Mouse (Mus musculus): ENCODE data around the gene Znrd1as. TPM values are rescaled to one million over a fixed set of nuclear protein-coding genes. Genes with fewer than 3 reads are reported as not detected.
A peak's percentile ranks its signal among the peaks of the same experiment; 100 is the strongest.

Gene Znrd1as
- polyA plus RNA-seq, 2 experiments = 5.8 to 5.9 TPM

DNA sequence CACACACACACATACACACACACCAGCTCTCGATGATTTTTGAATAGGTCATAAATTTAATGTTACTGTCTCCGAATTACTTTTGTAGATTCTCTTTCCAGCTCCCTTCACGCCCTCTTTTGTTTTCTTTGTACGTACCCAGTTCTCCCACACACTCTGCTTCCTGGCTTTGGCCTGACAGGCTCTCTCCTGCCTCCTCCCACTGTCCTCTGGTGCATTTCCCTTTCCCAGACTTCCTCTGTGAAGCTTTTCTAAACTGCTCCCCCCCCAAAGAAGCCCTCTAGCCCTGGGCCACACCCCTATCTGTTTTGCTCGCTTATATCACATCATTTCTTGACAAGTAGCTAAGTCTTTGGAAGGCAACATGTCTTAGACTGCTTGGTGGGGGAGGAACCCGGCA, 28.2 kb upstream of the Znrd1as start:
- H3K4me2 ChIP-seq (replicated peaks; ENCODE audit: low read depth, low read length, severe bottlenecking) = no peak overlapping the region
- no peaks in the 10 kb centered on the region for H3K4me1 ChIP-seq (ENCODE audit: control insufficient read depth, insufficient read depth, low read length)
- no peak overlapping the region for H3K9ac ChIP-seq (ENCODE audit: low read depth, low read length, severe bottlenecking)
- TF ChIP-seq POLR2A (IDR thresholded peaks at IDR 0.05; ENCODE audit: borderline replicate concordance, extremely low read depth, insufficient read depth, insufficient read length) = no peak
- no peak overlapping the region for H3K4me3 ChIP-seq (replicated peaks; ENCODE audit: low read length)
- no peaks in the 10 kb centered on the region for H3K9me3 ChIP-seq (ENCODE audit: control insufficient read depth, low read length)
- ATAC-seq (ENCODE audit: low FRiP score, low read depth) (no peak), DNase-seq (ENCODE audit: low spot score) (no peak)
- H3K36me3 ChIP-seq (ENCODE audit: control insufficient read depth, insufficient read depth, low read length) = no peaks in the 10 kb centered on the region
- 69% methylated on average over 6 of the region's 6 CpGs for WGBS
- H3K27ac ChIP-seq (replicated peaks; ENCODE audit: low read depth, low read length) = no peak overlapping the region
- H3K27me3 ChIP-seq (ENCODE audit: control insufficient read depth, insufficient read depth, low read length) = no peaks in the 10 kb centered on the region

- Histone ChIP-seq H3K4me3 (replicated peaks; ENCODE audit: low read length) (no peak overlapping the region), H3K9ac (ENCODE audit: low read depth, low read length, severe bottlenecking) (no peak overlapping the region), H3K4me1 (ENCODE audit: control insufficient read depth, insufficient read depth, low read length) (no peaks in the 10 kb centered on the region), H3K4me2 (replicated peaks; ENCODE audit: low read depth, low read length, severe bottlenecking) (no peak overlapping the region), H3K9me3 (ENCODE audit: control insufficient read depth, low read length) (no peaks in the 10 kb centered on the region), H3K36me3 (ENCODE audit: control insufficient read depth, insufficient read depth, low read length) (no peaks in the 10 kb centered on the region), H3K27ac (replicated peaks; ENCODE audit: low read depth, low read length) (no peak overlapping the region), H3K27me3 (ENCODE audit: control insufficient read depth, insufficient read depth, low read length) (no peaks in the 10 kb centered on the region)
- 86% methylated on average over 4 of the region's 4 CpGs for WGBS
- ATAC-seq (ENCODE audit: low FRiP score, low read depth) (no peak), DNase-seq (ENCODE audit: low spot score) (no peak)
- no peak for TF ChIP-seq POLR2A (IDR thresholded peaks at IDR 0.05; ENCODE audit: borderline replicate concordance, extremely low read depth, insufficient read depth, insufficient read length)
These were observed 27.3 kb upstream of the Znrd1as start for GRCm38 (mm10) chr17:36931130-36931529.

DNA sequence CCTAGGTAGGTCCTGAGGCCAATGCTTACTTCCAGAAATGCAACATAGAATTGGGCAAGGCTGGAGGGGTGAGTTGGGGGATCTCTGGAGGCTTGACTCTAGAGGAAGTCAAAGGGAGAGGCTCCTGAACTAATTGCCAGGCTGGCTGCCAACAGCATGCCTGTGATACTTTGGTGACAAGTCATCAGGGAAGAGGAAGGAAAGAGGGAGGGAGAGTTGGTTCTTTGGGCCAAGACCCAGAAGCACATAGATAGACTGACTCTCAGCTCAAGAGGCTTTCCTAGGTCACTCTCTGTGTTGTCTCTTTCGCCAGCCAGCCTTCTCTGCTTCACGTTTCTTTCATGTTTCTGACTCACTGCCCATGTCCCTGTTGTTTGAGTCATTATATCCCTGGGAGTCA, 26.6 kb upstream of the Znrd1as start:
- no peak overlapping the region for H3K9ac ChIP-seq (ENCODE audit: low read depth, low read length, severe bottlenecking)
- no peak for TF ChIP-seq POLR2A (IDR thresholded peaks at IDR 0.05; ENCODE audit: borderline replicate concordance, extremely low read depth, insufficient read depth, insufficient read length)
- no peak overlapping the region for H3K4me2 ChIP-seq (replicated peaks; ENCODE audit: low read depth, low read length, severe bottlenecking)
- WGBS = 71% methylated on average over 2 of the region's 2 CpGs
- no peaks in the 10 kb centered on the region for H3K9me3 ChIP-seq (ENCODE audit: control insufficient read depth, low read length)
- no peak for ATAC-seq (ENCODE audit: low FRiP score, low read depth)
- no peak overlapping the region for H3K27ac ChIP-seq (replicated peaks; ENCODE audit: low read depth, low read length)
- no peak overlapping the region for H3K4me3 ChIP-seq (replicated peaks; ENCODE audit: low read length)
- H3K36me3 ChIP-seq (ENCODE audit: control insufficient read depth, insufficient read depth, low read length) = no peaks in the 10 kb centered on the region
- H3K27me3 ChIP-seq (ENCODE audit: control insufficient read depth, insufficient read depth, low read length) = no peaks in the 10 kb centered on the region
- H3K4me1 ChIP-seq (ENCODE audit: control insufficient read depth, insufficient read depth, low read length) = no peaks in the 10 kb centered on the region
- DNase-seq (ENCODE audit: low spot score) = no peak

- H3K27me3 ChIP-seq (ENCODE audit: control insufficient read depth, insufficient read depth, low read length) = peaks cover 10% of the 10 kb centered on the region
- H3K9ac ChIP-seq (ENCODE audit: low read depth, low read length, severe bottlenecking) = no peak overlapping the region
- ATAC-seq (ENCODE audit: low FRiP score, low read depth) (no peak), DNase-seq (ENCODE audit: low spot score) (no peak)
- no peaks in the 10 kb centered on the region for H3K9me3 ChIP-seq (ENCODE audit: control insufficient read depth, low read length)
- TF ChIP-seq POLR2A (IDR thresholded peaks at IDR 0.05; ENCODE audit: borderline replicate concordance, extremely low read depth, insufficient read depth, insufficient read length) = no peak
- H3K4me3 ChIP-seq (replicated peaks; ENCODE audit: low read length) = no peak overlapping the region
- 0 out of 2 replicates have a peak, but pooled peaks cover 4% of the 10 kb centered on the region for H3K4me1 ChIP-seq (ENCODE audit: control insufficient read depth, insufficient read depth, low read length)
- no peak overlapping the region for H3K27ac ChIP-seq (replicated peaks; ENCODE audit: low read depth, low read length)
- H3K36me3 ChIP-seq (ENCODE audit: control insufficient read depth, insufficient read depth, low read length) = no peaks in the 10 kb centered on the region
- WGBS = 79% methylated on average over 2 of the region's 2 CpGs
- no peak overlapping the region for H3K4me2 ChIP-seq (replicated peaks; ENCODE audit: low read depth, low read length, severe bottlenecking)
These were observed 20.3 kb upstream of the Znrd1as start for GRCm38 (mm10) chr17:36938056-36938455.

- WGBS = 57% methylated on average over 9 of the region's 10 CpGs
- peak; percentile 52 for DNase-seq (ENCODE audit: low spot score)
- ATAC-seq (ENCODE audit: low FRiP score, low read depth) = peak; percentile 39
- H3K4me1 ChIP-seq (ENCODE audit: control insufficient read depth, insufficient read depth, low read length) = 0 out of 2 replicates have a peak, but pooled peaks cover 4% of the 10 kb centered on the region
- peak overlapping the region; percentile 83 for H3K4me2 ChIP-seq (replicated peaks; ENCODE audit: low read depth, low read length, severe bottlenecking)
- no peaks in the 10 kb centered on the region for H3K36me3 ChIP-seq (ENCODE audit: control insufficient read depth, insufficient read depth, low read length)
- no peak overlapping the region; the same call in 1 of the 2 replicates for H3K27ac ChIP-seq (replicated peaks; ENCODE audit: low read depth, low read length)
- peak overlapping the region; percentile 45 for H3K4me3 ChIP-seq (replicated peaks; ENCODE audit: low read length)
- no peaks in the 10 kb centered on the region for H3K9me3 ChIP-seq (ENCODE audit: control insufficient read depth, low read length)
- H3K27me3 ChIP-seq (ENCODE audit: control insufficient read depth, insufficient read depth, low read length) = peaks cover 32% of the 10 kb centered on the region
- TF ChIP-seq POLR2A (IDR thresholded peaks at IDR 0.05; ENCODE audit: borderline replicate concordance, extremely low read depth, insufficient read depth, insufficient read length) = no peak
- peak overlapping the region; percentile 45; the same call in 1 of the 2 replicates for H3K9ac ChIP-seq (ENCODE audit: low read depth, low read length, severe bottlenecking)
These were observed 16.0 kb upstream of the Znrd1as start for GRCm38 (mm10) chr17:36942391-36942790.
